Mouse (Mus musculus) lung, adult 10 weeks (tissue): ENCODE measurements around the gene Cinp. TPM values are rescaled to one million over a fixed set of nuclear protein-coding genes. Genes with fewer than 3 reads are reported as not detected.

ENCODE experiments used
- polyA plus RNA-seq: library from polyadenylated mRNA; stranded (reverse); fragments of 350-450 nt; fragmentation: Illumina TruSeq; extraction: RNeasy Lipid Tissue Mini Kit (QIAGEN cat#74804); gene quantifications from one replicate; pipeline ENCODE4 v1.2.3, GENCODE M21; 2014; ENCODE audit warnings: low read depth, low replicate concordance; ENCODE audit not compliant: insufficient read depth

Gene Cinp
- 28.5 TPM for polyA plus RNA-seq

GRCm38 (mm10) chr12:110889036-110890020, at the start of gene Cinp, which contains the start of gene Tecpr2:
TSS of gene Cinp (minus strand) at chr12:110889145.
TSS of gene Tecpr2 (plus strand) at chr12:110889264.

GRCm38 (mm10) chr12:110850010-110850928, 38.7 kb downstream of the Cinp start, which contains the start of gene Zfp839:
TSS of gene Zfp839 (plus strand) at chr12:110850253.

GRCm38 (mm10) chr12:110840348-110841198, 48.4 kb downstream of the Cinp start, which contains the start of gene Mok:
TSS of gene Mok (minus strand) at chr12:110840939.

Other genes with a start within 250 kb of the Cinp start
- gene 1700001K19Rik, start 206.5 kb downstream of the Cinp start, polyA plus RNA-seq, result not detected
- gene Hsp90aa1, start 186.4 kb downstream of the Cinp start, polyA plus RNA-seq, result 245 TPM
- 13.1 TPM for gene Wdr20, start 151.2 kb downstream of the Cinp start, polyA plus RNA-seq
- 4.7 TPM for gene Mok, start 48.2 kb downstream of the Cinp start, polyA plus RNA-seq
- 4.3 TPM for gene Zfp839, start 38.9 kb downstream of the Cinp start, polyA plus RNA-seq
- 1.5 TPM for gene Tecpr2, start 119 bp upstream of the Cinp start, polyA plus RNA-seq
- 4.6 TPM for gene Ankrd9, start 89.9 kb upstream of the Cinp start, polyA plus RNA-seq
- gene Rcor1, start 150.2 kb upstream of the Cinp start, polyA plus RNA-seq, result 7.6 TPM